Mouse (Mus musculus): ENCODE measurements at regions not wholly inside any gene's neighbourhood (a gene's known extent, or its start where the extent isn't known, plus 50 kb on each side); places are given as distances from the start of the nearest gene placed in this dataset.

DNA sequence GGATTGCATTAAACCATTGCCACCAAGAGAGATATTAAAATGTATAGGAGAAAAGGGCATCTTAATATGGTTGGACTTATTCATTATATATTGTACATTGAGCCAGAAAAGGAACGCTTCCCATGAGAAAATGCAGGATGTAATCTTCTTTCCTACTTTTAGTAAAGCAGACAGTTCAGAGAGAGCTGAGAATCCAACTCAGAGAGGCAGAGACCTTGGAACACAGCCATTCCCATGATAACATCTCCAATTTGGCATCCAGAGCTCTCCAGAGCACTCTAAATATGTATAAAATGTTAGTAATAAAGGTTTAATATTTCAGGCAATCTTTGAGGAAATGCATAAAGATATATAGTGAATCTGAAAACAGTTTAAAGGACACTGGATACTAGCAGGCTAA, 199.3 kb upstream of the Asb5 start:
- no peak overlapping the region for H3K27ac ChIP-seq (ENCODE audit: low read length)
- H3K9me3 ChIP-seq (ENCODE audit: control insufficient read depth, low read length), result no peaks in the 10 kb centered on the region
- H3K36me3 ChIP-seq (ENCODE audit: control insufficient read depth, insufficient read depth), result no peaks in the 10 kb centered on the region
- WGBS, result 76% methylated on average over 1 of the region's 1 CpGs
- no peak for ATAC-seq
- no peak overlapping the region for H3K4me3 ChIP-seq (replicated peaks; ENCODE audit: low read length)
- no peak overlapping the region for H3K4me2 ChIP-seq (ENCODE audit: low read length)
- H3K27me3 ChIP-seq (replicated peaks; ENCODE audit: control insufficient read depth, insufficient read depth, low read length), result no peaks in the 10 kb centered on the region
- no peak overlapping the region for H3K9ac ChIP-seq (replicated peaks; ENCODE audit: low read depth, low read length)
- H3K4me1 ChIP-seq (replicated peaks; ENCODE audit: control insufficient read depth, insufficient read depth, low read length), result no peaks in the 10 kb centered on the region

GRCm38 (mm10) chr8:54331883-54332282, 197.5 kb upstream of the Asb5 start:
- H3K9ac ChIP-seq (replicated peaks; ENCODE audit: low read depth, low read length), result no peak overlapping the region
- H3K27me3 ChIP-seq (replicated peaks; ENCODE audit: control insufficient read depth, insufficient read depth, low read length), result no peaks in the 10 kb centered on the region
- WGBS, result 64% methylated on average over 1 of the region's 1 CpGs
- no peaks in the 10 kb centered on the region for H3K36me3 ChIP-seq (ENCODE audit: control insufficient read depth, insufficient read depth)
- no peak overlapping the region for H3K4me3 ChIP-seq (replicated peaks; ENCODE audit: low read length)
- H3K4me2 ChIP-seq (ENCODE audit: low read length), result no peak overlapping the region
- H3K4me1 ChIP-seq (replicated peaks; ENCODE audit: control insufficient read depth, insufficient read depth, low read length), result no peaks in the 10 kb centered on the region
- H3K27ac ChIP-seq (ENCODE audit: low read length), result no peak overlapping the region
- no peak for ATAC-seq
- H3K9me3 ChIP-seq (ENCODE audit: control insufficient read depth, low read length), result no peaks in the 10 kb centered on the region

DNA sequence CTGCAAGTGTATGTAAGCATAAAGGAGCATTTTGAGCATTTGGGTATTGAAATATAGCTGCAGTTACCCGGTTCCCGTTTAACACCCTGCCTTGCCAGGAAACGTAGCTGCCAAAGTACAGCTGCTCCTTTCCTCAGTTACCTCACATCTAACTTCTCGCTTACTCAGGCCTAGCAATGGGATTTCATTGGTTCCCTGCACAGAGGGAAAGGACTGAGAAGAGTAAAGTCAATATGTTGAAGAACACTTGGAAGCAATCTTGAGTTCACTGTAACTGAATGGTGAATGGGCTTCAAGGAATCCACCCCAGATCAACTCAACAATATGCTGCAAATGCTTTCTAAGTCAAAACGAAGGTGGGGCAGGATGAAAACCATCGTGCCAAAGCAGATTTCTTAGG, 178.3 kb upstream of the Asb5 start:
- Histone ChIP-seq H3K27me3 (replicated peaks; ENCODE audit: control insufficient read depth, insufficient read depth, low read length) (no peaks in the 10 kb centered on the region), H3K4me1 (replicated peaks; ENCODE audit: control insufficient read depth, insufficient read depth, low read length) (no peaks in the 10 kb centered on the region), H3K27ac (ENCODE audit: low read length) (no peak overlapping the region), H3K36me3 (ENCODE audit: control insufficient read depth, insufficient read depth) (no peaks in the 10 kb centered on the region), H3K4me2 (ENCODE audit: low read length) (no peak overlapping the region), H3K9me3 (ENCODE audit: control insufficient read depth, low read length) (no peaks in the 10 kb centered on the region), H3K4me3 (replicated peaks; ENCODE audit: low read length) (no peak overlapping the region), H3K9ac (replicated peaks; ENCODE audit: low read depth, low read length) (no peak overlapping the region)
- WGBS, result 79% methylated on average over 6 of the region's 6 CpGs
- ATAC-seq, result no peak

GRCm38 (mm10) chr8:54361716-54362115, 167.7 kb upstream of the Asb5 start:
- WGBS, result 67% methylated on average over 3 of the region's 3 CpGs
- H3K36me3 ChIP-seq (ENCODE audit: control insufficient read depth, insufficient read depth), result no peaks in the 10 kb centered on the region
- H3K9ac ChIP-seq (replicated peaks; ENCODE audit: low read depth, low read length), result no peak overlapping the region
- H3K27ac ChIP-seq (ENCODE audit: low read length), result no peak overlapping the region
- no peak overlapping the region for H3K4me2 ChIP-seq (ENCODE audit: low read length)
- ATAC-seq, result no peak
- no peaks in the 10 kb centered on the region for H3K27me3 ChIP-seq (replicated peaks; ENCODE audit: control insufficient read depth, insufficient read depth, low read length)
- no peak overlapping the region for H3K4me3 ChIP-seq (replicated peaks; ENCODE audit: low read length)
- H3K4me1 ChIP-seq (replicated peaks; ENCODE audit: control insufficient read depth, insufficient read depth, low read length), result no peaks in the 10 kb centered on the region
- no peaks in the 10 kb centered on the region for H3K9me3 ChIP-seq (ENCODE audit: control insufficient read depth, low read length)

- Histone ChIP-seq H3K9ac (replicated peaks; ENCODE audit: low read depth, low read length) (no peak overlapping the region), H3K4me1 (replicated peaks; ENCODE audit: control insufficient read depth, insufficient read depth, low read length) (no peaks in the 10 kb centered on the region), H3K4me3 (replicated peaks; ENCODE audit: low read length) (no peak overlapping the region), H3K9me3 (ENCODE audit: control insufficient read depth, low read length) (no peaks in the 10 kb centered on the region), H3K36me3 (ENCODE audit: control insufficient read depth, insufficient read depth) (no peaks in the 10 kb centered on the region), H3K27me3 (replicated peaks; ENCODE audit: control insufficient read depth, insufficient read depth, low read length) (no peaks in the 10 kb centered on the region), H3K4me2 (ENCODE audit: low read length) (no peak overlapping the region), H3K27ac (ENCODE audit: low read length) (no peak overlapping the region)
- 88% methylated on average over 4 of the region's 4 CpGs for WGBS
- no peak for ATAC-seq
Measured at GRCm38 (mm10) chr8:54370501-54370900, 158.9 kb upstream of the Asb5 start.

GRCm38 (mm10) chr8:54371073-54371472, 158.3 kb upstream of the Asb5 start:
- WGBS, result 63% methylated on average over 2 of the region's 2 CpGs
- no peak overlapping the region for H3K27ac ChIP-seq (ENCODE audit: low read length)

GRCm38 (mm10) chr8:54372921-54373320, 156.5 kb upstream of the Asb5 start:
- Histone ChIP-seq H3K36me3 (ENCODE audit: control insufficient read depth, insufficient read depth) (no peaks in the 10 kb centered on the region), H3K4me1 (replicated peaks; ENCODE audit: control insufficient read depth, insufficient read depth, low read length) (no peaks in the 10 kb centered on the region), H3K27me3 (replicated peaks; ENCODE audit: control insufficient read depth, insufficient read depth, low read length) (no peaks in the 10 kb centered on the region), H3K4me3 (replicated peaks; ENCODE audit: low read length) (no peak overlapping the region), H3K27ac (ENCODE audit: low read length) (no peak overlapping the region), H3K9me3 (ENCODE audit: control insufficient read depth, low read length) (no peaks in the 10 kb centered on the region), H3K4me2 (ENCODE audit: low read length) (no peak overlapping the region), H3K9ac (replicated peaks; ENCODE audit: low read depth, low read length) (no peak overlapping the region)
- WGBS, result 50% methylated on average over 1 of the region's 1 CpGs
- ATAC-seq, result no peak

More at GRCm38 (mm10) chr8:54371073-54371472, 158.3 kb upstream of the Asb5 start:
- Histone ChIP-seq H3K4me1 (replicated peaks; ENCODE audit: control insufficient read depth, insufficient read depth, low read length) (no peaks in the 10 kb centered on the region), H3K9ac (replicated peaks; ENCODE audit: low read depth, low read length) (no peak overlapping the region), H3K9me3 (ENCODE audit: control insufficient read depth, low read length) (no peaks in the 10 kb centered on the region), H3K4me3 (replicated peaks; ENCODE audit: low read length) (no peak overlapping the region), H3K36me3 (ENCODE audit: control insufficient read depth, insufficient read depth) (no peaks in the 10 kb centered on the region), H3K4me2 (ENCODE audit: low read length) (no peak overlapping the region), H3K27me3 (replicated peaks; ENCODE audit: control insufficient read depth, insufficient read depth, low read length) (no peaks in the 10 kb centered on the region)
- ATAC-seq, result no peak

- no peak for ATAC-seq
- H3K9ac ChIP-seq (replicated peaks; ENCODE audit: low read depth, low read length), result no peak overlapping the region
- H3K4me3 ChIP-seq (replicated peaks; ENCODE audit: low read length), result no peak overlapping the region
- no peak overlapping the region for H3K4me2 ChIP-seq (ENCODE audit: low read length)
- H3K36me3 ChIP-seq (ENCODE audit: control insufficient read depth, insufficient read depth), result no peaks in the 10 kb centered on the region
- H3K9me3 ChIP-seq (ENCODE audit: control insufficient read depth, low read length), result no peaks in the 10 kb centered on the region
- WGBS, result 77% methylated on average over 3 of the region's 3 CpGs
- H3K27ac ChIP-seq (ENCODE audit: low read length), result no peak overlapping the region
- H3K4me1 ChIP-seq (replicated peaks; ENCODE audit: control insufficient read depth, insufficient read depth, low read length), result no peaks in the 10 kb centered on the region
- H3K27me3 ChIP-seq (replicated peaks; ENCODE audit: control insufficient read depth, insufficient read depth, low read length), result no peaks in the 10 kb centered on the region
Measured at GRCm38 (mm10) chr8:54375373-54376098, 153.8 kb upstream of the Asb5 start.

GRCm38 (mm10) chr8:54380191-54380590, 149.2 kb upstream of the Asb5 start:
- Histone ChIP-seq H3K9ac (replicated peaks; ENCODE audit: low read depth, low read length) (no peak overlapping the region), H3K4me2 (ENCODE audit: low read length) (no peak overlapping the region), H3K4me1 (replicated peaks; ENCODE audit: control insufficient read depth, insufficient read depth, low read length) (no peaks in the 10 kb centered on the region), H3K27me3 (replicated peaks; ENCODE audit: control insufficient read depth, insufficient read depth, low read length) (no peaks in the 10 kb centered on the region), H3K27ac (ENCODE audit: low read length) (no peak overlapping the region), H3K9me3 (ENCODE audit: control insufficient read depth, low read length) (no peaks in the 10 kb centered on the region), H3K4me3 (replicated peaks; ENCODE audit: low read length) (no peak overlapping the region), H3K36me3 (ENCODE audit: control insufficient read depth, insufficient read depth) (no peaks in the 10 kb centered on the region)
- 65% methylated on average over 2 of the region's 2 CpGs for WGBS
- no peak for ATAC-seq

GRCm38 (mm10) chr8:54392866-54393265, 136.5 kb upstream of the Asb5 start:
- no peak overlapping the region for H3K9ac ChIP-seq (replicated peaks; ENCODE audit: low read depth, low read length)
- H3K36me3 ChIP-seq (ENCODE audit: control insufficient read depth, insufficient read depth), result no peaks in the 10 kb centered on the region
- H3K9me3 ChIP-seq (ENCODE audit: control insufficient read depth, low read length), result no peaks in the 10 kb centered on the region
- H3K27ac ChIP-seq (ENCODE audit: low read length), result no peak overlapping the region
- H3K4me1 ChIP-seq (replicated peaks; ENCODE audit: control insufficient read depth, insufficient read depth, low read length), result no peaks in the 10 kb centered on the region
- H3K4me2 ChIP-seq (ENCODE audit: low read length), result no peak overlapping the region
- H3K4me3 ChIP-seq (replicated peaks; ENCODE audit: low read length), result no peak overlapping the region
- no peaks in the 10 kb centered on the region for H3K27me3 ChIP-seq (replicated peaks; ENCODE audit: control insufficient read depth, insufficient read depth, low read length)
- no peak for ATAC-seq
